Mouse (Mus musculus): Measurements from ENCODE around the gene Shmt1. TPM values are rescaled to one million over a fixed set of nuclear protein-coding genes. Genes with fewer than 3 reads are reported as not detected.

Gene Shmt1
- polyA plus RNA-seq, 1 experiment from 2014 or later: 106 TPM

DNA sequence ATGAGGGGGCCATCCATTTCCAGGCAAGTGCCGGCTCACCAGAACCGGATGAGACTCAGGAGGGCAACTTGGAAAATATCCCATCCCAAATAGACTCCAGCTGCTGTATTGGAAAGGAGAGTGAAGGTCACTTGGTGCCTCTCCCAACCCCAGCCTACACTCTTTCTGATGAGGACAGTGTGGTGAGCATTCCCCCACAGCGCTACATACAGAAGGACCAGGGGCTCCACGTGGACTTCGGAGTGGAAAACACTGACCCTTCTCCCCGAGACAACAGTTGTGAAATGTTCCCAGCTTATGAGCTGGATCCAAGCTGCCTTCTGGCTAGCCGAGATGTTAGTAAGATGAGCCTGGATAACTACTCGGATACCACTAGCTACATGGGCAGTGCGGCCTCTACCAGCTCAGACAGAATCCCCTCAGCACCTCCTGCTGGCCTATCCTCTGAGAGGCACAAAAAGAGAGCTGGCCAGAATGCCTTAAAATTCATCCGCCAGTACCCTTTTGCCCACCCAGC, 31.8 kb downstream of the Shmt1 start:
- no peak overlapping the region for H3K27ac ChIP-seq
- H3K4me3 ChIP-seq: peak overlapping the region; percentile 35
- DNase-seq (ENCODE audit: low spot score): no peak
- H3K4me1 ChIP-seq: peaks cover 61% of the 10 kb centered on the region
- H3K9me3 ChIP-seq (replicated peaks): no peaks in the 10 kb centered on the region
- no peaks in the 10 kb centered on the region for H3K27me3 ChIP-seq (ENCODE audit: low read depth, poor library complexity, severe bottlenecking)
- WGBS: 91% methylated on average over 10 of the region's 10 CpGs
- H3K36me3 ChIP-seq: peaks cover 65% of the 10 kb centered on the region

GRCm38 (mm10) chr11:60777801-60778370, 33.6 kb downstream of the Shmt1 start:
- H3K4me1 ChIP-seq: peaks cover 61% of the 10 kb centered on the region
- H3K27ac ChIP-seq: peak overlapping the region; percentile 92
- H3K36me3 ChIP-seq: peaks cover 46% of the 10 kb centered on the region
- peak overlapping the region; percentile 90 for H3K4me3 ChIP-seq
- DNase-seq (ENCODE audit: low spot score): no peak
- no peaks in the 10 kb centered on the region for H3K9me3 ChIP-seq (replicated peaks)
- 26% methylated on average over 16 of the region's 16 CpGs for WGBS
- H3K27me3 ChIP-seq (ENCODE audit: low read depth, poor library complexity, severe bottlenecking): no peaks in the 10 kb centered on the region

- Histone ChIP-seq H3K4me1 (peaks cover 58% of the 10 kb centered on the region), H3K4me3 (peak within 1 kb of the TSS; percentile 90)
- under 1% methylated on average over 62 of the region's 62 CpGs for WGBS
These were observed 34.4 kb downstream of the Shmt1 start, which contains the start of the genes Top3a and Smcr8 for GRCm38 (mm10) chr11:60776829-60777740. TSS of gene Top3a (minus strand) at chr11:60777365. TSS of gene Smcr8 (plus strand) at chr11:60777524.

GRCm38 (mm10) chr11:60776107-60776828, 35.2 kb downstream of the Shmt1 start:
- H3K4me1 ChIP-seq: peaks cover 52% of the 10 kb centered on the region

More at GRCm38 (mm10) chr11:60776829-60777740, 34.4 kb downstream of the Shmt1 start, which contains the start of the genes Top3a and Smcr8:
- H3K9me3 ChIP-seq (replicated peaks): no peaks in the 10 kb centered on the region
- DNase-seq (ENCODE audit: low spot score): peak; percentile 89
- H3K27me3 ChIP-seq (ENCODE audit: low read depth, poor library complexity, severe bottlenecking): no peaks in the 10 kb centered on the region
- peaks cover 38% of the 10 kb centered on the region for H3K36me3 ChIP-seq
- peak within 1 kb of the TSS; percentile 92 for H3K27ac ChIP-seq

DNA sequence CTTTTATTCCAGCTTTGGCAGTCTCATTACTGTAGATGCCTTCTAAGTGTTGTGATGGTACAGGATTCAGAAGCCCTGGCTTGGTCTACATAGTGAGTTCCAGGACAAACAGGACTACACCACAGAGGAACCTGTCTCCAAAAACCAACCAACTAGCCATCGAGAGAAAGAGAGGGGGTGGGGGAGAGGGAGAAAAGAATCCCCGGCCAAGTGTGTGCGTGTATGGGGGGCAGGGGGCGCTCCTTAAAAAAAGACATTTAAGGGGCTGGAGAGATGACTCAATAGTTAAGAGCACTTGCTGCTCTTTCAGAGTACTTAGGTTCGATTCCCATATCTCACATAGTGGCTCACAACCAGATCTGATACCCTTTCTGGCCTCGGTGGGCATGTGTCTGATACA, 35.9 kb downstream of the Shmt1 start:
- Histone ChIP-seq H3K27me3 (ENCODE audit: low read depth, poor library complexity, severe bottlenecking) (no peaks in the 10 kb centered on the region), H3K27ac (no peak overlapping the region), H3K4me3 (peak overlapping the region; percentile 90), H3K9me3 (replicated peaks) (no peaks in the 10 kb centered on the region), H3K4me1 (peaks cover 45% of the 10 kb centered on the region), H3K36me3 (peaks cover 23% of the 10 kb centered on the region)
- no peak for DNase-seq (ENCODE audit: low spot score)
- 67% methylated on average over 6 of the region's 6 CpGs for WGBS

More at GRCm38 (mm10) chr11:60776107-60776828, 35.2 kb downstream of the Shmt1 start:
- no peaks in the 10 kb centered on the region for H3K9me3 ChIP-seq (replicated peaks)
- no peaks in the 10 kb centered on the region for H3K27me3 ChIP-seq (ENCODE audit: low read depth, poor library complexity, severe bottlenecking)
- peak overlapping the region; percentile 92 for H3K27ac ChIP-seq
- WGBS: 5% methylated on average over 17 of the region's 17 CpGs
- peak overlapping the region; percentile 90 for H3K4me3 ChIP-seq
- H3K36me3 ChIP-seq: peaks cover 30% of the 10 kb centered on the region
- no peak for DNase-seq (ENCODE audit: low spot score)

DNA sequence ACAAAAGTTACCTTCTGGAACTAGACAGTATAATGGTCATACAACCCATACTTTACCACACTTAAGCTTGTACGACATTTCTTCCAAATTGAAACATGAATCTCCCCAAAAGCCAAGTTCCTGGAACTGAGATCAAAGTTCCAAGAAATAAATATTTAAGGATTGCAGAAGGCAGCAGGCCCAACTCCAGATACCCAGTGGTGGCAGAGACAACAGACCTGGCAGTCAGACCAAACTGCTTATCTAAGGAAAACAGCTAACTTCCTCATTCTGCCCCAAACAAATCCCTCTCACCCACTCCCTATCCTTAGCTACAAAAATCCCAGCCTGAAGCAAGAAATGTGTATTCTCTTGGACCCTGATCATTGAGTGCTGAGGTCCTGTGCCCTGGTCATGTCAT, 36.7 kb downstream of the Shmt1 start:
- Histone ChIP-seq H3K4me3 (no peak overlapping the region; the same call in 1 of the 2 replicates), H3K27ac (no peak overlapping the region), H3K4me1 (peaks cover 40% of the 10 kb centered on the region), H3K9me3 (replicated peaks) (no peaks in the 10 kb centered on the region), H3K36me3 (peaks cover 16% of the 10 kb centered on the region), H3K27me3 (ENCODE audit: low read depth, poor library complexity, severe bottlenecking) (no peaks in the 10 kb centered on the region)
- no peak for DNase-seq (ENCODE audit: low spot score)
- WGBS: 96% methylated on average over 1 of the region's 1 CpGs

DNA sequence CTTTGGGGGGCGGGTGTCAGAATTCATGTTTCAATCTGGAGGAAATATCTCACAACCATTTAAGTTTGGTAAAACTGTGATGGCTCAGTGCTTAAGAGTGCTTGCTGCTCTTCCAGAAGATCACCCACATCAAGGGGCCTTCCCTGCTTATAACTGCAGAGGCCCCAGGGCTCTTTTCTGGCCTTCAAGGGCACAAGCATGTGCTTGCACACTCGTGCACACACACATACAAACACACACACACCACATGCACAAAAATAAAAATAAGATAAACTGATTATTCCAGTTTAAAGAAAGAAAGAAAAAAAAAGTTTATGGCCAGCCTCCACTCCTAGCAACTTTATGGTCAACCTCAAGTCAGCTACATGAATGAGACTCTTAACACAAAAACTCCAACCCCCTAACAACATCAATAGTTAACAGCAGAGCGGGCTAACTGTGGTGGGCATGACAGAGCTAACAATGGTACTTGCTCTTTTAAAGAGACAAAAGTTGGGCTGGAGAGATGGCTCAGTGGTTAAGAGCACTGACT, 37.3 kb downstream of the Shmt1 start:
- Histone ChIP-seq H3K27ac (no peak overlapping the region), H3K36me3 (peaks cover 10% of the 10 kb centered on the region), H3K4me1 (peaks cover 34% of the 10 kb centered on the region), H3K4me3 (no peak overlapping the region), H3K9me3 (replicated peaks) (no peaks in the 10 kb centered on the region), H3K27me3 (ENCODE audit: low read depth, poor library complexity, severe bottlenecking) (no peaks in the 10 kb centered on the region)
- 90% methylated on average over 3 of the region's 3 CpGs for WGBS
- DNase-seq (ENCODE audit: low spot score): no peak

DNA sequence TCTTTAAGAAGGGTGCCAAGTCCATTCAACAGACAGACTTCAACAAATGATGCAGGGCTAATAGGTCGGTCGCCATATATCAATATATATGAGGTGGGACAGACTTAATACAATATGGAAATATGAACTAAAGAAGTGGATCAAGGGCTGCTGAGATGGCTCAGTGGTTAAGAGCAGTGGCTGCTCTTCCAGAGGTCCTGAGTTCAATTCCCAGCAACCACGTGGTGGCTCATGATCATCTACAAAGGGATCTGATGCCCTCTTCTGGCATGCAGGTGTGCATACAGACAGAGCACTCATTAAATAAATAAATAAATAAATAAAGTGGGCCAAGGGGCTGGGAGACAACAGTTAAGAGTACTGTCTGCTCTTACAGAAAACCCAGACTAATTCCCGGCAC, 39.4 kb downstream of the Shmt1 start:
- peaks cover 19% of the 10 kb centered on the region for H3K4me1 ChIP-seq
- H3K9me3 ChIP-seq (replicated peaks): no peaks in the 10 kb centered on the region
- H3K27ac ChIP-seq: no peak overlapping the region
- WGBS: 81% methylated on average over 4 of the region's 4 CpGs
- DNase-seq (ENCODE audit: low spot score): no peak
- H3K4me3 ChIP-seq: no peak overlapping the region
- no peaks in the 10 kb centered on the region for H3K27me3 ChIP-seq (ENCODE audit: low read depth, poor library complexity, severe bottlenecking)
- H3K36me3 ChIP-seq: no peaks in the 10 kb centered on the region

- H3K27me3 ChIP-seq (ENCODE audit: low read depth, poor library complexity, severe bottlenecking): no peaks in the 10 kb centered on the region
- peaks cover 12% of the 10 kb centered on the region for H3K4me1 ChIP-seq
- H3K27ac ChIP-seq: no peak overlapping the region
- no peaks in the 10 kb centered on the region for H3K9me3 ChIP-seq (replicated peaks)
- 90% methylated on average over 3 of the region's 3 CpGs for WGBS
- H3K4me3 ChIP-seq: no peak overlapping the region
- DNase-seq (ENCODE audit: low spot score): no peak
- peaks cover 7% of the 10 kb centered on the region for H3K36me3 ChIP-seq
These were observed 40.7 kb downstream of the Shmt1 start for GRCm38 (mm10) chr11:60770776-60771175.

- no peak for DNase-seq (ENCODE audit: low spot score)
- H3K9me3 ChIP-seq (replicated peaks): no peaks in the 10 kb centered on the region
- H3K27me3 ChIP-seq (ENCODE audit: low read depth, poor library complexity, severe bottlenecking): no peaks in the 10 kb centered on the region
- H3K4me3 ChIP-seq: no peak overlapping the region
- no peak overlapping the region for H3K27ac ChIP-seq
- H3K4me1 ChIP-seq: peaks cover 2% of the 10 kb centered on the region; the same call in 1 of the 2 replicates
- 84% methylated on average over 2 of the region's 2 CpGs for WGBS
- peaks cover 21% of the 10 kb centered on the region for H3K36me3 ChIP-seq
These were observed 42.2 kb downstream of the Shmt1 start for GRCm38 (mm10) chr11:60769322-60769721.

DNA sequence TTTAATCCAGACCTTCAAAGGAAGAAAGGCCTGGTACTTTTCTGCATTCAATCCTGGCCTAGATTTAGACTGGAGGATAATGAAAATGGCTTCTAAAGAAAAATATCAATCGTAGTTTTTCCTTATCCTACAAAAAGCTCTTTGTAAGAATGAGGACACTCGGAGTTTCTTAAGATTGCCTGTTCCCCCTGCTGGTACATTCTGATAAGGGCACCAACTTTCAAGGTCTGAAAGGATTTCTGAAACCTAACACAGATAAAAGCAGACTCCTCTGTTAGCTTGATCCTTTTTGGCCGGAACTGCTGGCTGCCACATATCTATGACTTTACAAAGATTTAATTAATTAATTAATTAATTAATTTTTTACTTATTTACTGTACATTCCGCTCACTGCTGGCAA, 44.5 kb downstream of the Shmt1 start:
- peaks cover 2% of the 10 kb centered on the region; the same call in 1 of the 2 replicates for H3K4me1 ChIP-seq
- H3K4me3 ChIP-seq: no peak overlapping the region
- no peak for DNase-seq (ENCODE audit: low spot score)
- WGBS: 93% methylated on average over 4 of the region's 4 CpGs
- no peaks in the 10 kb centered on the region for H3K9me3 ChIP-seq (replicated peaks)
- peaks cover 36% of the 10 kb centered on the region for H3K36me3 ChIP-seq
- no peaks in the 10 kb centered on the region for H3K27me3 ChIP-seq (ENCODE audit: low read depth, poor library complexity, severe bottlenecking)
- no peak overlapping the region for H3K27ac ChIP-seq

- H3K27me3 ChIP-seq (ENCODE audit: low read depth, poor library complexity, severe bottlenecking): no peaks in the 10 kb centered on the region
- H3K9me3 ChIP-seq (replicated peaks): no peaks in the 10 kb centered on the region
- no peaks in the 10 kb centered on the region for H3K4me1 ChIP-seq
- DNase-seq (ENCODE audit: low spot score): no peak
- 91% methylated on average over 3 of the region's 3 CpGs for WGBS
- peaks cover 86% of the 10 kb centered on the region for H3K36me3 ChIP-seq
- no peak overlapping the region for H3K27ac ChIP-seq
- H3K4me3 ChIP-seq: no peak overlapping the region
These were observed 49.8 kb downstream of the Shmt1 start for GRCm38 (mm10) chr11:60761681-60762080.

Measured in limb, embryonic 10.5 days (tissue).